Mouse (Mus musculus): ENCODE measurements around the gene Myb. TPM values are rescaled to one million over a fixed set of nuclear protein-coding genes. Genes with fewer than 3 reads are reported as not detected.

Gene Myb
- 106 TPM for polyA plus RNA-seq (2017; shearing (Covaris generic))

DNA sequence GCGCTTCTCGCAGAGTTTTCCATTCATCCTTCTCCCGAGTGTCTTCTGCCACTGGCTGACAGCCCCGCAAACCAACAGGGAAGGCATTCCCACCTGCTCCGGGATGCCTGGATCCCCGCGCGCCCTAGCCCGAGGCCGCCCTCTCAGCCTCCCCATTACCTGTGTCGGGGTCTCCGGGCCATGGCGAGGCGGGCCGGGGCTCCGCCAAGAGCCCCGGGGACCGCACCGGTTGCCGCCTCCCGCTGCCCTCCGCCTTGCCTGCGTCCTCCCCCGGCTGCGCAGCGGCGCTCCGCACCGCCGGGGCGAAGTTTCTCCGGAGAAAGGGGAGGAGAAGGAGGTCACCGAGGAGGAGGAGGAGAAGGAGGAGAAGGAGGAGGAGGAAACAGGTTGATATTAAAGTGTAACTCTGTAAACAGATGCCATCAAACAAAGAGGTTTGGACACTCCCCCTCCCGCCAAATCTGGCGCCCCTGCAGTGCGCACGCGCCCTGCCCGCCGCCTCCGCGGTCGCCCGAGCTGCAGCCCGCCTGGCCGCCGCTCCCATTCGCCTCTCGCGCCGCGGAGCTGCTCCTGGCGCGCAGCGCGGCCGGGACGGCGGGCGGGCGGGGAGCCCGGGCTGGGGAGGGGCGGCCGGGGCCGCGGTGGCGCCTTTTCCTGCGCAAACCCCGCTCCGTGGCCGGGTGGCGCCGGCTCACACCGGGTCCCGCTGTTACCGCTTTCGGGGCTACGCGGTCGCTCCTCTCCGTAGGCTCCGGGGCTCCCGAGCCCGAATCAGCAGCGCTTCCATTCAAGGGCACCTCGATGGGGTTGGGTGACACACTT is at the start of gene Myb:
Gene Myb (minus strand): TSS at position 448 of the 822 bp plus-strand sequence.

Other genes with a start within 250 kb of the Myb start
- 6.0 TPM for gene Ahi1, start 208.4 kb downstream of the Myb start, polyA plus RNA-seq (2017; shearing (Covaris generic))
- 145 TPM for gene Hbs1l, start 135.0 kb upstream of the Myb start, polyA plus RNA-seq (2017; shearing (Covaris generic))
- gene Aldh8a1, start 216.3 kb upstream of the Myb start, polyA plus RNA-seq (2017; shearing (Covaris generic)), result not detected

Measured in naive thymus-derived CD4-positive, alpha-beta T cell, adult 5 months (primary cell).